Comparison of ENCODE assay signal across 8 mouse cellular contexts in the genomic region with DNA sequence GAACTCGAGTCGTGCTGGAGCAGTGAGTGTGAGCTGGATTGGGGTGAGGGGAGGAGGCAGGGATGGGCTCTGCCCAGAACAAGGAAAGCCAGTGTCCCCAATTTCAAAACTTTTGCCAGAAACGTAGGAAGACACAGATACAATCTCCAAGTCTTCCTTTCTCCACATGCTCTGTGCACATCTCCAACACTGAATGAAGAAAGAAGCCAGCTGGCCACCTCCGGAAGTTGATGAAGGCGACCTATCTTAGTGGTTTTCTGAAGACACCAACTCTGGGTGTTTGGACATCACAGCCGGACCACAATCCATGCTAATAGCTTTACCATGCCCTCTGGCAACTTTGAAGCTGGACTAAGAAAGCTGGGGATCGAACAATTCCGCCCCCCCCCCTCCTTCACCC. TPM values are rescaled to one million over a fixed set of nuclear protein-coding genes. Genes with fewer than 3 reads are reported as not detected.
DNase-seq lines count a peak whose midpoint lies in the region; ATAC-seq lines count a peak whose summit lies in the region.

No protein-coding gene starts in this region.

- peak overlapping the region; percentile 41 for H3K4me3 ChIP-seq in liver, embryonic 11.5 days (ENCODE audit: low read depth, low read length)
- H3K4me3 ChIP-seq in forebrain, embryonic 13.5 days, result peak overlapping the region; percentile 45
- peak overlapping the region; percentile 62 for H3K4me3 ChIP-seq in limb, embryonic 10.5 days
- H3K4me3 ChIP-seq in neural tube, embryonic 13.5 days, result peak overlapping the region; percentile 52

- H3K9me3 ChIP-seq in liver, embryonic 11.5 days (ENCODE audit: control insufficient read depth, low read length), result no peaks in the 10 kb centered on the region
- no peaks in the 10 kb centered on the region for H3K9me3 ChIP-seq in forebrain, embryonic 13.5 days (replicated peaks)
- no peaks in the 10 kb centered on the region for H3K9me3 ChIP-seq in limb, embryonic 10.5 days (replicated peaks)
- H3K9me3 ChIP-seq in neural tube, embryonic 13.5 days, result no peaks in the 10 kb centered on the region

- 55% methylated on average over 8 of the region's 8 CpGs for WGBS in liver, embryonic 11.5 days
- WGBS in forebrain, embryonic 13.5 days, result 75% methylated on average over 8 of the region's 8 CpGs
- 64% methylated on average over 8 of the region's 8 CpGs for WGBS in limb, embryonic 10.5 days
- 55% methylated on average over 8 of the region's 8 CpGs for WGBS in neural tube, embryonic 13.5 days

- H3K4me2 ChIP-seq in liver, embryonic 11.5 days, result peak overlapping the region; percentile 65
- peak overlapping the region; percentile 79 for H3K4me2 ChIP-seq in forebrain, embryonic 13.5 days
- H3K4me2 ChIP-seq in neural tube, embryonic 13.5 days, result peak overlapping the region; percentile 74

- no peak for DNase-seq in liver, embryonic 11.5 days (ENCODE audit: low spot score)
- no peak for DNase-seq in liver
- DNase-seq in limb, embryonic 10.5 days (ENCODE audit: low spot score), result no peak
- no peak for DNase-seq in thymus, postnatal 36 days
- no peak for DNase-seq in gastrocnemius, adult 8-10 months (ENCODE audit: low spot score in 2 of 2)
- no peak for DNase-seq in layer of hippocampus, adult 8-10 months (ENCODE audit: low spot score in 2 of 2)

- H3K9ac ChIP-seq in liver, embryonic 11.5 days (ENCODE audit: low read depth, low read length), result no peak overlapping the region
- H3K9ac ChIP-seq in forebrain, embryonic 13.5 days, result peak overlapping the region; percentile 63
- H3K9ac ChIP-seq in neural tube, embryonic 13.5 days, result peak overlapping the region; percentile 73

- no peaks in the 10 kb centered on the region for H3K4me1 ChIP-seq in liver, embryonic 11.5 days (replicated peaks; ENCODE audit: control insufficient read depth, insufficient read depth, low read length)
- peaks cover 7% of the 10 kb centered on the region; the same call in 1 of the 2 replicates for H3K4me1 ChIP-seq in forebrain, embryonic 13.5 days
- peaks cover 12% of the 10 kb centered on the region for H3K4me1 ChIP-seq in limb, embryonic 10.5 days
- peaks cover 10% of the 10 kb centered on the region; the same call in 1 of the 2 replicates for H3K4me1 ChIP-seq in neural tube, embryonic 13.5 days (replicated peaks)

- H3K36me3 ChIP-seq in liver, embryonic 11.5 days (ENCODE audit: control insufficient read depth, insufficient read depth, low read length), result no peaks in the 10 kb centered on the region
- H3K36me3 ChIP-seq in forebrain, embryonic 13.5 days (ENCODE audit: poor library complexity, severe bottlenecking), result no peaks in the 10 kb centered on the region
- H3K36me3 ChIP-seq in limb, embryonic 10.5 days, result no peaks in the 10 kb centered on the region
- H3K36me3 ChIP-seq in neural tube, embryonic 13.5 days, result no peaks in the 10 kb centered on the region

- peaks cover 21% of the 10 kb centered on the region for H3K27me3 ChIP-seq in liver, embryonic 11.5 days (replicated peaks; ENCODE audit: control insufficient read depth, insufficient read depth, low read length)
- peaks cover 11% of the 10 kb centered on the region; the same call in 1 of the 2 replicates for H3K27me3 ChIP-seq in forebrain, embryonic 13.5 days
- peaks cover 37% of the 10 kb centered on the region for H3K27me3 ChIP-seq in limb, embryonic 10.5 days (ENCODE audit: low read depth, poor library complexity, severe bottlenecking)
- peaks cover 29% of the 10 kb centered on the region for H3K27me3 ChIP-seq in neural tube, embryonic 13.5 days

- no peak for ATAC-seq in liver, embryonic 11.5 days (replicated peaks; ENCODE audit: low FRiP score)
- no peak; the same call in 1 of the 2 replicates for ATAC-seq in forebrain, embryonic 13.5 days
- ATAC-seq in neural tube, embryonic 13.5 days (ENCODE audit: low read depth), result no peak

- H3K27ac ChIP-seq in liver, embryonic 11.5 days (ENCODE audit: low read depth, low read length), result no peak overlapping the region
- no peak overlapping the region for H3K27ac ChIP-seq in forebrain, embryonic 13.5 days
- H3K27ac ChIP-seq in limb, embryonic 10.5 days, result no peak overlapping the region
- H3K27ac ChIP-seq in neural tube, embryonic 13.5 days (replicated peaks), result no peak overlapping the region

RNA-seq across cellular contexts. Expression of gene Gramd1b, which starts 0.6 kb away (rescaled TPM):
- 2.1 and 2.7 TPM in 2 replicates for polyA plus RNA-seq in liver, embryonic 11.5 days (2014; fragmentation: Nextera tagmentation; extraction: Ambion mirVana)
- polyA plus RNA-seq in forebrain, embryonic 13.5 days (2015; fragmentation: Nextera tagmentation; extraction: Ambion mirVana), result 7.8 and 8.1 TPM in 2 replicates
- polyA plus RNA-seq in limb, embryonic 10.5 days (2016; fragmentation: Nextera tagmentation; extraction: Ambion mirVana), result 2.0 and 2.7 TPM in 2 replicates
- polyA plus RNA-seq in neural tube, embryonic 13.5 days (2015; fragmentation: Nextera tagmentation; extraction: Ambion mirVana), result 9.5 and 12.0 TPM in 2 replicates
- total RNA-seq in gastrocnemius, adult 8-10 months (2022), result 1 to 10 TPM; 3.6 to 6.0 (median 4.8) TPM
- total RNA-seq in layer of hippocampus, adult 8-10 months (2022), result 100 to 1,000 TPM; 134 to 191 (median 158) TPM
